Mouse (Mus musculus) liver, embryonic 14.5 days (tissue): Measurements from ENCODE around the gene Rps27rt. TPM values are rescaled to one million over a fixed set of nuclear protein-coding genes. Genes with fewer than 3 reads are reported as not detected.

ENCODE experiments used
- ATAC-seq: fragments of 200-750 bp; cut with Nextera tagmentation; 2 replicates; pipeline ENCODE4 v1.8.0; 2017; ENCODE audit warnings: moderate number of reproducible peaks, mild to moderate bottlenecking, moderate library complexity; ENCODE audit not compliant: insufficient read depth
- DNase-seq, 3 experiments: peaks; one replicate each; pipeline ENCODE4 v3.0.0-alpha.2; 2012 to 2013; ENCODE audit warnings: low read depth in 3 of 3, low spot score in 3 of 3
- H3K27ac ChIP-seq: fragments of 300-500 bp; sonication (generic); 2 replicates; pipeline ENCODE4 v1.5.1; 2014; ENCODE audit warnings: moderate library complexity, mild to moderate bottlenecking, control low read depth, inconsistent platforms
- H3K27me3 ChIP-seq: fragments of 300-500 bp; sonication (generic); 2 replicates; pipeline ENCODE4 v1.6.1; 2014; ENCODE audit warnings: mild to moderate bottlenecking, low read length, moderate library complexity; ENCODE audit not compliant: control insufficient read depth, insufficient read depth
- H3K36me3 ChIP-seq: fragments of 300-500 bp; sonication (generic); replicated peaks from 2 replicates; pipeline ENCODE4 v1.6.1; 2014; ENCODE audit warnings: low read depth; ENCODE audit not compliant: control insufficient read depth, insufficient read depth
- H3K4me1 ChIP-seq, 2 experiments: fragments of 200-500 bp in 1 of 2; fragments of 300-500 bp in 1 of 2; sonication (generic) in 1 of 2; replicated peaks; 2 replicates each; pipeline ENCODE4 v1.6.1; 2012 to 2014; ENCODE audit warnings: antibody characterized with exemption in 1 of 2, inconsistent platforms in 1 of 2, low read length in 1 of 2; ENCODE audit not compliant: control insufficient read depth in 2 of 2, insufficient read depth in 2 of 2
- H3K4me2 ChIP-seq: fragments of 300-500 bp; sonication (generic); 2 replicates; pipeline ENCODE4 v1.6.1; 2014; ENCODE audit warnings: low read depth, mild to moderate bottlenecking, control low read depth, moderate library complexity
- H3K4me3 ChIP-seq, 2 experiments: fragments of 200-500 bp in 1 of 2; fragments of 300-500 bp in 1 of 2; sonication (generic) in 1 of 2; 2 replicates each; pipeline ENCODE4 v1.5.1; 2012 to 2014; ENCODE audit warnings: low read depth in 2 of 2, low read length in 2 of 2, mild to moderate bottlenecking in 2 of 2, control low read depth in 1 of 2, inconsistent platforms in 1 of 2, moderate library complexity in 1 of 2; ENCODE audit not compliant: insufficient read depth in 1 of 2
- H3K9ac ChIP-seq: fragments of 300-500 bp; sonication (generic); replicated peaks from 2 replicates; pipeline ENCODE4 v1.6.1; 2014; ENCODE audit warnings: mild to moderate bottlenecking, control low read depth, moderate library complexity
- H3K9me3 ChIP-seq: fragments of 300-500 bp; sonication (generic); 2 replicates; pipeline ENCODE4 v1.6.1; 2016; ENCODE audit warnings: low read length, mixed read lengths; ENCODE audit not compliant: control insufficient read depth
- CTCF ChIP-seq: IDR thresholded peaks from 2 replicates; pipeline ENCODE4 v1.5.1; 2016; ENCODE audit warnings: antibody characterized with exemption, low read depth, control low read depth
- EP300 ChIP-seq: IDR thresholded peaks from 2 replicates; pipeline ENCODE4 v1.6.1; 2016; ENCODE audit warnings: antibody characterized with exemption, low read depth
- WGBS: fragments of 180-500 bp; shearing (Covaris S2); extraction: QIAGEN DNeasy Blood & Tissue Kit; methylation state at CpG from one replicate; pipeline ENCODE4 v1.1.7; 2014; ENCODE audit not compliant: insufficient replicate concordance; 5-methylcytosine and 5-hydroxymethylcytosine counted together
- polyA plus RNA-seq, 2 experiments: library from polyadenylated mRNA; depleted of rRNA in 1 of 2; stranded (reverse) in 1 of 2; unstranded in 1 of 2; fragments of >200 nt; fragmentation: Nextera tagmentation in 1 of 2; extraction: Ambion mirVana in 1 of 2; gene quantifications; 2 replicates each; pipeline versions ENCODE4 v1.2.1 to v1.2.3; 2012 to 2014

The Rps27rt gene
- polyA plus RNA-seq, 2 experiments = 36.0 to 299 TPM

DNA sequence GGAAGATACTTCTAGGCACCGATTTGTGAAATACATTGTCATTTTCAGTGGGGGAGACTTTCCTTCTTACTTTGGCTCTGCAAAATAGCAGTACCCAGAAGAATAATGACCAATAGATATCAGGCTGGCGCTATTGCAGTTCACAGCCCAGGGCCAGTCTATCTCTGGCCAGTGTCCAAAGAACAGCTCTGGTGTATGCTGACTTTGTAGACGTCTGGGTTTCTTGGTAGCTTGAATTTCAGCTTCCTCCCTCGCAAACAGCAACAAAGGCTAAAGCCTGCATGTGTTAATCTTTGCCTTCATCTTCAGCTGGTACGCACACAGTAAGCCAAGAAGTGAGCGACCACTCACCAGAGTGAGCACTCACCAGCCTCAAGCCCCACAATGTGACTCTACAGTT, 25.2 kb upstream of the Rps27rt start:
- H3K27me3 ChIP-seq = no peaks in the 10 kb centered on the region
- DNase-seq = no peak

GRCm38 (mm10) chr9:115005446-115005845, 22.9 kb upstream of the Rps27rt start:
- Histone ChIP-seq H3K36me3 (no peaks in the 10 kb centered on the region), H3K9me3 (no peaks in the 10 kb centered on the region), H3K4me3 (no peak overlapping the region), H3K9ac (no peak overlapping the region), H3K27me3 (no peaks in the 10 kb centered on the region), H3K27ac (no peak overlapping the region), H3K4me1 (no peaks in the 10 kb centered on the region), H3K4me2 (no peak overlapping the region)
- TF ChIP-seq EP300 = no peak
- TF ChIP-seq CTCF = no peak
- WGBS = 74% methylated on average over 10 of the region's 10 CpGs
- DNase-seq (no peak), ATAC-seq (no peak)

More for the DNA sequence above, 25.2 kb upstream of the Rps27rt start:
- Histone ChIP-seq H3K9ac (no peak overlapping the region), H3K9me3 (no peaks in the 10 kb centered on the region), H3K27ac (no peak overlapping the region), H3K36me3 (no peaks in the 10 kb centered on the region), H3K4me3 (no peak overlapping the region), H3K4me1 (no peaks in the 10 kb centered on the region), H3K4me2 (no peak overlapping the region)
- TF ChIP-seq CTCF (no peak), EP300 (no peak)
- 67% methylated on average over 6 of the region's 6 CpGs for WGBS
- no peak for ATAC-seq

GRCm38 (mm10) chr9:114999771-115000146, 17.2 kb upstream of the Rps27rt start:
- no peak overlapping the region for H3K4me2 ChIP-seq
- TF ChIP-seq CTCF = no peak
- no peak for TF ChIP-seq EP300
- H3K9me3 ChIP-seq = no peaks in the 10 kb centered on the region
- no peaks in the 10 kb centered on the region for H3K36me3 ChIP-seq
- no peak for DNase-seq
- ATAC-seq = no peak
- H3K27me3 ChIP-seq = no peaks in the 10 kb centered on the region
- no peak overlapping the region for H3K4me3 ChIP-seq
- H3K27ac ChIP-seq = no peak overlapping the region
- WGBS = 60% methylated on average over 5 of the region's 5 CpGs
- no peak overlapping the region for H3K9ac ChIP-seq
- no peaks in the 10 kb centered on the region for H3K4me1 ChIP-seq

GRCm38 (mm10) chr9:114999010-114999770, 16.7 kb upstream of the Rps27rt start:
- no peak for DNase-seq
- ATAC-seq = no peak

DNA sequence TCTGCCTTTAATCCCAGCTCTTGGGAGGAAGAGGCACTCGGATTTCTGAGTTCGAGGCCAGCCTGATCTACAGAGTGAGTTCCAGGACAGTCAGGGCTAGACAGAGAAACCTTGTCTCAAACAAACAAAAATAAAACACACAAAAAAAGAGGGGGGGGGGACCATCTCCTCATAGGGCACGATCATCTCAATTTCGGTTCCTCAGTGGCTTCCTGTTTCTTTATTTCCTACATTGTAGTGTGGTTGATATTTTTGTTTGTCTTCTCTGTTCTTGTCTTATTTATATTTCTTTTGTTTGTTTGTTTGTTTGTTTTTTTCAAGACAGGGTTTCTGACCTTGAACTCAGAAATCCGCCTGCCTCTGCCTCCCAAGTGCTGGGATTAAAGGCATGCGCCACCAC, 13.9 kb upstream of the Rps27rt start:
- 76% methylated on average over 6 of the region's 6 CpGs for WGBS
- ATAC-seq = no peak
- no peak for TF ChIP-seq CTCF
- TF ChIP-seq EP300 = no peak

More at GRCm38 (mm10) chr9:114999010-114999770, 16.7 kb upstream of the Rps27rt start:
- Histone ChIP-seq H3K36me3 (no peaks in the 10 kb centered on the region), H3K9me3 (no peaks in the 10 kb centered on the region), H3K27me3 (no peaks in the 10 kb centered on the region), H3K4me3 (no peak overlapping the region), H3K27ac (no peak overlapping the region), H3K4me1 (no peaks in the 10 kb centered on the region), H3K4me2 (no peak overlapping the region), H3K9ac (no peak overlapping the region)
- WGBS = 57% methylated on average over 6 of the region's 6 CpGs
- TF ChIP-seq EP300 (no peak), CTCF (no peak)

More for the DNA sequence above, 13.9 kb upstream of the Rps27rt start:
- Histone ChIP-seq H3K36me3 (no peaks in the 10 kb centered on the region), H3K4me1 (no peaks in the 10 kb centered on the region), H3K4me3 (no peak overlapping the region), H3K27ac (no peak overlapping the region), H3K9ac (no peak overlapping the region), H3K4me2 (no peak overlapping the region), H3K9me3 (no peaks in the 10 kb centered on the region; the same call in 1 of the 2 replicates), H3K27me3 (no peaks in the 10 kb centered on the region)
- no peak for DNase-seq
